Mouse (Mus musculus): Measurements from ENCODE around the gene Ints1. TPM values are rescaled to one million over a fixed set of nuclear protein-coding genes. Genes with fewer than 3 reads are reported as not detected.
A peak's percentile ranks its signal among the peaks of the same experiment; 100 is the strongest.

The Ints1 gene
- total and polyA plus RNA-seq, 2 experiments from 2014 or later: 22.4 to 119 TPM

DNA sequence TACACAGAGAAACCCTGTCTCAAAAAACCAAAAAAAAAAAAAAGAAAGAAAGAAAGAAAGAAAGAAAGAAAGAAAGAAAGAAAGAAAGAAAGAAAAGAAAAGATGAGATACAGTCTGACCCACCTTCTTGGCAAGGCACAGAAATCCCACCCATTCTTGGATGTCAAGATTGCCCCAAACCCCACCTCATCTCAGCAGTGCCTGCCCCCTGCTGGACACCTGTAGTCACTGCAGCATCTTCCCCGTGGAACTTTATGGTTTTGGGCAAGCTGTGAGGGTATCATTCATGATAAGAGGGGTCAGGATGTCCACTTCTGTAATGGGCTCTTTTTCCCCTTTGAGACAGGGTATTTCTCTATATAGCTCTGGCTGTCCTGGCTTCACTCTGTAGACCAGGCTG lies 41.8 kb upstream of the Ints1 start:
- no peaks in the 10 kb centered on the region for H3K4me1 ChIP-seq (ENCODE audit: insufficient read depth)
- H3K27ac ChIP-seq (ENCODE audit: low read depth, low read length): no peak overlapping the region
- H3K4me2 ChIP-seq (ENCODE audit: low read depth): no peak overlapping the region
- ATAC-seq (no peak), DNase-seq (no peak)
- H3K36me3 ChIP-seq (ENCODE audit: insufficient read depth): peaks cover 11% of the 10 kb centered on the region
- H3K9ac ChIP-seq: no peak overlapping the region
- H3K9me3 ChIP-seq (ENCODE audit: low read length): no peaks in the 10 kb centered on the region
- H3K27me3 ChIP-seq (ENCODE audit: insufficient read depth, low read length): no peaks in the 10 kb centered on the region
- TF ChIP-seq CTCF (IDR thresholded peaks at IDR 0.05; ENCODE audit: low read depth): peak; percentile 70
- H3K4me3 ChIP-seq (ENCODE audit: low read depth, low read length): no peak overlapping the region
- WGBS: 0% methylated on average over 1 of the region's 1 CpGs

DNA sequence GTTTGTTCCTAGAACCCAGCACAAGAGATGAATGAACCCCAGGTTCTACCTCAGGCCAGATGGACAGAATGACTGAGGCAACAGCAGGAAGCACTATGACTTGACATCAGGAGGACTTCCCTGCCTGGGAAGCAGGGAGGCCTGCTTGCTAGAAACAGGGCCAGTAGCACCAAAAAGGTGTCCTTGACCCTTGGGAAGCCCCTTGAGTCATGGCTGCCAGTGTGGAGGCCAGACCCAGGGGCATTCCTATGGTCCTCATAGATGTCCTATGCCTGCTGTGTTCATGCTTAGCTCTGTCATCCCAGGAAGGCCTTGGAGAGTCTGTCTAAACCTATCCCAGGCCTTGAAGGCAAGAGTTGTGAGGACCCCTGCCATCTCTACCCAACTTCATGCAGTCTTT lies 41.0 kb upstream of the Ints1 start:
- no peak overlapping the region for H3K4me2 ChIP-seq (ENCODE audit: low read depth)
- H3K4me3 ChIP-seq (ENCODE audit: low read depth, low read length): no peak overlapping the region
- H3K36me3 ChIP-seq (ENCODE audit: insufficient read depth): 0 out of 2 replicates have a peak, but pooled peaks cover 3% of the 10 kb centered on the region
- no peaks in the 10 kb centered on the region for H3K9me3 ChIP-seq (ENCODE audit: low read length)
- no peaks in the 10 kb centered on the region for H3K4me1 ChIP-seq (ENCODE audit: insufficient read depth)
- H3K9ac ChIP-seq: no peak overlapping the region
- TF ChIP-seq CTCF (IDR thresholded peaks at IDR 0.05; ENCODE audit: low read depth): no peak
- H3K27ac ChIP-seq (ENCODE audit: low read depth, low read length): no peak overlapping the region
- no peaks in the 10 kb centered on the region for H3K27me3 ChIP-seq (ENCODE audit: insufficient read depth, low read length)
- no peak for ATAC-seq
- no peak for DNase-seq

DNA sequence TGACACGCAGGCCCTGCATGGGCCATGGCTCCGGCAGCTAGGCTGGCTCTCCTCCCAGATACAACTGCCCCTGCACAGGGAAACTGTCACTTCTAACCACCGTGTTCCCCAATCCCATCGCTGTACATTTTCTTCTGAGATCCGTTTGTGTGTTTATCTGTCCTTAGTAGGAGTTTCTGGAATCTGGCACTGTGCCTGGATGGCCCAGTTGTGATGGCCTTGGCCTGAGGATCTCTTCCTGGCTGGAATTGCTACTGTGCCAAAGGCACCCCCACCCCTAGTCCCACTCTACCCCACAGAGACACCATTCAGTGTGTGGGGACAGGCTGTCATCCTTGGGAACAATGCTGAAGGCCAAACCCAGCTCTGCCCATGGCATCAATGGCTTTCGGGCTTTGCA lies 40.5 kb upstream of the Ints1 start:
- Histone ChIP-seq H3K9ac (no peak overlapping the region), H3K27me3 (ENCODE audit: insufficient read depth, low read length) (no peaks in the 10 kb centered on the region), H3K27ac (ENCODE audit: low read depth, low read length) (no peak overlapping the region), H3K4me1 (ENCODE audit: insufficient read depth) (no peaks in the 10 kb centered on the region), H3K36me3 (ENCODE audit: insufficient read depth) (0 out of 2 replicates have a peak, but pooled peaks cover under 1% of the 10 kb centered on the region), H3K4me2 (ENCODE audit: low read depth) (no peak overlapping the region), H3K9me3 (ENCODE audit: low read length) (no peaks in the 10 kb centered on the region), H3K4me3 (ENCODE audit: low read depth, low read length) (no peak overlapping the region)
- ATAC-seq (no peak), DNase-seq (no peak)
- TF ChIP-seq CTCF (IDR thresholded peaks at IDR 0.05; ENCODE audit: low read depth): no peak
- 67% methylated on average over 6 of the region's 6 CpGs for WGBS

DNA sequence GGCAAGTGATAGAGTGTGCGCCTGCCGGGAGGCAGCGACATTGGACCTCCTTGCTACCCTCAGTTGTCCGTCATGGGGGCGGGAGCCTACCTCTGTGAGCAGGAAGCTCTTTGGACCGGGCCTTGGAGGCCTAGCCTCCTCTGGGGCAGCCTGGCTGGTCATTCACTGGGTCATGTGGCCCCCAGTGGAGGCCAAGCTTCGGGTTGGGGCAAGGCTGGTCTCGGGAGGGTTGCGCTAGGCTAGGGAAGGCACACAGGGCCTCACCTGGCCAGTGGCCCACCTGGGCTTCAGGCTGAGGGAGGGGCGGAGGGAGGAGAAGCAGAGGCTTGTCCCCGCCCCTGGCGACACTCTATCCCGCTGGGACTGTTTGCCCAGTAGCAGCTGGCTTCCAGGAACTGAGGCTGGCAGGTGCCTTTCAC lies 38.5 kb upstream of the Ints1 start:
- Histone ChIP-seq H3K9ac (no peak overlapping the region), H3K27me3 (ENCODE audit: insufficient read depth, low read length) (no peaks in the 10 kb centered on the region), H3K9me3 (ENCODE audit: low read length) (no peaks in the 10 kb centered on the region), H3K36me3 (ENCODE audit: insufficient read depth) (no peaks in the 10 kb centered on the region), H3K4me3 (ENCODE audit: low read depth, low read length) (no peak overlapping the region), H3K4me2 (ENCODE audit: low read depth) (no peak overlapping the region), H3K27ac (ENCODE audit: low read depth, low read length) (no peak overlapping the region), H3K4me1 (ENCODE audit: insufficient read depth) (no peaks in the 10 kb centered on the region)
- ATAC-seq (no peak), DNase-seq (no peak)
- no peak for TF ChIP-seq CTCF (IDR thresholded peaks at IDR 0.05; ENCODE audit: low read depth)
- WGBS: 12% methylated on average over 13 of the region's 13 CpGs

DNA sequence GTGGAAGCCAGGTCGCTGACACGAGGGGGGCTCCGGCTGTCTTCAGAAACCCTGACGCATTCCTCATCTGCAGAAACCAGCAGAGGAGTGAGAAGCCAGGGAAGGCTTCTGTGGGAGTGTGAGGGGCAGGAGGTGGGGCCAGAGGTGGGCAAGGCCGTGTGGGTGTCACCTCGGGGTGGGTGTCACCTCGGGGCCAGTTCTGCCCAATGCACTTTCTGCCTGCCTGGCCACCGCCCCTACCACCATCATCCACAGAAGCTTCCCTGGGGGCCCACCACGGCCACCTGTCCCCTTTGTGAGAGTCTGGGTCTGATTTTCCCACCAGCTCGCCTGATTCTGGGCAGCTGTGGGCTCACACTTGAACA lies 37.6 kb upstream of the Ints1 start:
- no peak overlapping the region for H3K4me2 ChIP-seq (ENCODE audit: low read depth)
- ATAC-seq: no peak
- no peak overlapping the region for H3K27ac ChIP-seq (ENCODE audit: low read depth, low read length)
- H3K27me3 ChIP-seq (ENCODE audit: insufficient read depth, low read length): no peaks in the 10 kb centered on the region
- no peak for TF ChIP-seq CTCF (IDR thresholded peaks at IDR 0.05; ENCODE audit: low read depth)
- H3K4me1 ChIP-seq (ENCODE audit: insufficient read depth): no peaks in the 10 kb centered on the region
- no peaks in the 10 kb centered on the region for H3K36me3 ChIP-seq (ENCODE audit: insufficient read depth)
- no peak for DNase-seq
- H3K9me3 ChIP-seq (ENCODE audit: low read length): no peaks in the 10 kb centered on the region
- WGBS: 60% methylated on average over 10 of the region's 10 CpGs
- no peak overlapping the region for H3K4me3 ChIP-seq (ENCODE audit: low read depth, low read length)
- H3K9ac ChIP-seq: no peak overlapping the region

DNA sequence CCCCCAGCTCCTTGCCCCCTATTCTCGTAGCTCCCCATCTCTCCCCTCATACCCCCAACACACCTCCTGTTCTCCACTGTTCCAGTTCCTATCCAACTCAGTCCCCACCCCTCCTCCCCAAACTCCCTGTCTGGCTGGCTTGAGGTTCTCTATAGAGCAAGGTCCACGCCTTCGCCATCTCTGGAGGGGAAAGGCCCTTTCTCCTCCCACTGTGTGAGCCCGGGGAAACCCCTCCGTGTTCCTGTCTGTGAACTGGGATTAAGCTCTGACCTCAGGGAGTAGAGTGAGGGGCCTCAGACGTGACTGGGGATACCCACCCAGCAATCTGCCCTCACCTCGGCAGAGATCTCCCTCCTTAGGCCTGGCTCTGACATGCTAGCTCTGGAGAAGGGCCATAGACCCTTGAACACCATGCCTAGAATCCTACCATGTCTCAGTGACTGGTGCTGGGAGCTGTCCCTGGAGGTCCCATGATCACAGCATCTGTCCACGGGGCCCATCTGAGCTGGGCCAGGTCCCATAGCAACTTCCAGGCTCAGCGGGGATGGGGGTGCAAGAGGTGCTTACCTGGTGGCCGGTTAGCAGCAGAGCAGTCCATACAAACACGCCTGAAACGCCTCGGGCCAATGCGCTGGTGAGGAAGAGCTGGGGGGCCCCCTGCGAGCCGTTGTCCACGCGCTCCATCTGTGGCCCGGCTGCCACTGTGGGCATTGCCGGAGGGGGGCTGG lies 37.1 kb upstream of the Ints1 start:
- Histone ChIP-seq H3K4me1 (ENCODE audit: insufficient read depth) (no peaks in the 10 kb centered on the region), H3K9me3 (ENCODE audit: low read length) (no peaks in the 10 kb centered on the region), H3K9ac (no peak overlapping the region), H3K4me3 (ENCODE audit: low read depth, low read length) (no peak overlapping the region), H3K27me3 (ENCODE audit: insufficient read depth, low read length) (no peaks in the 10 kb centered on the region), H3K4me2 (ENCODE audit: low read depth) (no peak overlapping the region), H3K27ac (ENCODE audit: low read depth, low read length) (no peak overlapping the region), H3K36me3 (ENCODE audit: insufficient read depth) (no peaks in the 10 kb centered on the region)
- TF ChIP-seq CTCF (IDR thresholded peaks at IDR 0.05; ENCODE audit: low read depth): no peak
- ATAC-seq (no peak), DNase-seq (no peak)
- WGBS: 70% methylated on average over 20 of the region's 20 CpGs

DNA sequence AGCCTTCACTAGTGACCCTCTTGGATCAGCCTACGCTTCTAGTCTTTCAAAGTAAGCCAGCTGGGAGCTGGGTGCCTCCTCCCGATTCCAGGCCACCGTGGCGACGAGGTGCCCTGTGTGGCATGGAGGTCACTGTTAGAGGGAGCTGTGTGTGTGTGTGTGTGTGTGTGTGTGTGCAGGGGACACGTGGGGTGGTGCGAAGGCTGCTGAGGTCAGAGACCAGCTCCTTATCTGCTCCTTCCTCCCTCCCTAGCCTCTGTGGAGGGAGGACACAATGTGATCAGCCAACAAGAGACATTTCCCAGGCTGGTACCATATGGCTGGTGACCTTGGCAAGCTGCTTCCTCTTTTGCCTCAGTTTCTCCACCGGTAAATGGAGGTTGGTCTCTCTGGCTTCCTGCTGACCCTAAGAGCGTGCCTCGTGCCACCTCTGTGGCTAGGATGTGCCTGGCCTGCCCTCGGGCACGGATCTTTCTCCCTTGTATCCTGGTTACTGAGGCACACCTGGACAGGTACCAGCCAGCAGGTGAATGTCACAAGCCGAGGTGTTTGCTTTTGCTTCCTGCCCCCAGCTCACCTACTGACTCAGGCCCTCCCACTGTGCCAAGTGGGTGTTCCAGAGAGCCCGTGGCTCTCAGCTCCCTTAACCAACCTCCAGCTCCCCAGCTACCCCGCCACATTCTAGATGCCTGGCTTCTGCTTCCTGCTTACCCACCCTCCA lies 36.4 kb upstream of the Ints1 start:
- Histone ChIP-seq H3K4me1 (ENCODE audit: insufficient read depth) (no peaks in the 10 kb centered on the region), H3K27ac (ENCODE audit: low read depth, low read length) (no peak overlapping the region), H3K36me3 (ENCODE audit: insufficient read depth) (no peaks in the 10 kb centered on the region), H3K4me3 (ENCODE audit: low read depth, low read length) (no peak overlapping the region), H3K9me3 (ENCODE audit: low read length) (no peaks in the 10 kb centered on the region), H3K4me2 (ENCODE audit: low read depth) (no peak overlapping the region), H3K27me3 (ENCODE audit: insufficient read depth, low read length) (no peaks in the 10 kb centered on the region), H3K9ac (no peak overlapping the region)
- no peak for DNase-seq
- WGBS: 82% methylated on average over 15 of the region's 15 CpGs
- TF ChIP-seq CTCF (IDR thresholded peaks at IDR 0.05; ENCODE audit: low read depth): no peak
- no peak for ATAC-seq
